Mouse (Mus musculus) kidney, postnatal 4 days (tissue): ENCODE measurements around the gene Upf2.

Experiments used
- DNase-seq, 2 experiments: peaks; one replicate each; pipeline ENCODE4 v3.0.0; 2021; ENCODE audit warnings: mixed read lengths in 2 of 2

The Upf2 gene

GRCm38 (mm10) chr2:5950766-5951595, at the start of gene Upf2:
Gene Upf2 (plus strand): TSS chr2:5951469.
- DNase-seq = peak; percentile 98 to 99

- peak in 1 of 2 experiments; percentile 25 for DNase-seq
Measured at GRCm38 (mm10) chr2:5906092-5906491, 45.2 kb upstream of the Upf2 start.

GRCm38 (mm10) chr2:5906625-5907024, 44.6 kb upstream of the Upf2 start:
- peak; percentile 62 to 70 for DNase-seq

GRCm38 (mm10) chr2:5911282-5911965, 39.8 kb upstream of the Upf2 start:
- peak; percentile 21 to 24 for DNase-seq

GRCm38 (mm10) chr2:5922823-5923222, 28.4 kb upstream of the Upf2 start:
- DNase-seq = no peak

- DNase-seq = no peak
Measured at GRCm38 (mm10) chr2:5923786-5924185, 27.5 kb upstream of the Upf2 start.

- no peak for DNase-seq
Measured at GRCm38 (mm10) chr2:5927481-5927880, 23.8 kb upstream of the Upf2 start.

- DNase-seq = no peak
Measured at GRCm38 (mm10) chr2:5929793-5930192, 21.5 kb upstream of the Upf2 start.

- no peak for DNase-seq
Measured at GRCm38 (mm10) chr2:5930291-5931054, 20.8 kb upstream of the Upf2 start.

GRCm38 (mm10) chr2:5931938-5932337, 19.3 kb upstream of the Upf2 start:
- no peak for DNase-seq

GRCm38 (mm10) chr2:5934936-5935335, 16.3 kb upstream of the Upf2 start:
- no peak for DNase-seq

- DNase-seq = peak in 1 of 2 experiments; percentile 24
Measured at GRCm38 (mm10) chr2:5936068-5936467, 15.2 kb upstream of the Upf2 start.

- no peak for DNase-seq
Measured at GRCm38 (mm10) chr2:5936550-5936949, 14.7 kb upstream of the Upf2 start.

- no peak for DNase-seq
Measured at GRCm38 (mm10) chr2:5939319-5939718, 11.9 kb upstream of the Upf2 start.

- no peak for DNase-seq
Measured at GRCm38 (mm10) chr2:5939911-5940310, 11.4 kb upstream of the Upf2 start.

GRCm38 (mm10) chr2:5940936-5941335, 10.3 kb upstream of the Upf2 start:
- DNase-seq = no peak

- peak; percentile 10 to 18 for DNase-seq
Measured at GRCm38 (mm10) chr2:5941861-5942415, 9.3 kb upstream of the Upf2 start.

GRCm38 (mm10) chr2:5942416-5943032, 8.7 kb upstream of the Upf2 start, which contains the start of gene Dhtkd1:
Gene Dhtkd1 (minus strand): TSS chr2:5942792.
- DNase-seq = peak; percentile 74 to 83

- DNase-seq = no peak
Measured at GRCm38 (mm10) chr2:5943071-5943470, 8.2 kb upstream of the Upf2 start.

GRCm38 (mm10) chr2:5945629-5946028, 5.6 kb upstream of the Upf2 start:
- DNase-seq = no peak

GRCm38 (mm10) chr2:5946876-5947275, 4.4 kb upstream of the Upf2 start:
- DNase-seq = no peak

- DNase-seq = no peak
Measured at GRCm38 (mm10) chr2:5948964-5949363, 2.3 kb upstream of the Upf2 start.
